Mouse (Mus musculus) kidney, adult 2 months (tissue): ENCODE data around the gene Elovl5. TPM values are rescaled to one million over a fixed set of nuclear protein-coding genes. Genes with fewer than 3 reads are reported as not detected.

Experiments
- DNase-seq: peaks from one replicate; pipeline ENCODE4 v3.0.0; 2021
- H3K27ac ChIP-seq: fragments of 200-500 bp; 2 replicates; pipeline ENCODE4 v1.5.1; 2012; ENCODE audit warnings: low read depth, low read length, control low read depth, inconsistent platforms; ENCODE audit not compliant: insufficient read depth
- H3K27me3 ChIP-seq: fragments of 200-500 bp; replicated peaks from 2 replicates; pipeline ENCODE4 v1.6.1; 2012; ENCODE audit warnings: mild to moderate bottlenecking, moderate library complexity, low read length, inconsistent platforms; ENCODE audit not compliant: control insufficient read depth, insufficient read depth
- H3K36me3 ChIP-seq: fragments of 200-500 bp; 2 replicates; pipeline ENCODE4 v1.6.1; 2012; ENCODE audit warnings: mild to moderate bottlenecking, moderate library complexity, low read length, inconsistent platforms; ENCODE audit not compliant: control insufficient read depth, insufficient read depth
- H3K4me1 ChIP-seq: fragments of 200-500 bp; 2 replicates; pipeline ENCODE4 v1.6.1; 2011; ENCODE audit warnings: low read length; ENCODE audit not compliant: control insufficient read depth, insufficient read depth
- H3K4me3 ChIP-seq: fragments of 200-500 bp; 2 replicates; pipeline ENCODE4 v1.5.1; 2011; ENCODE audit warnings: mild to moderate bottlenecking, low read depth, low read length, control low read depth; ENCODE audit not compliant: insufficient read depth
- CTCF ChIP-seq: fragments of 200-500 bp; conservative IDR thresholded peaks from 2 replicates; pipeline ENCODE4 v1.5.1; 2011; ENCODE audit warnings: low read depth, mild to moderate bottlenecking, control low read depth, low read length, moderate library complexity, mixed read lengths; ENCODE audit not compliant: insufficient read depth, insufficient read length
- POLR2A ChIP-seq: fragments of 200-500 bp; IDR thresholded peaks from one replicate; pipeline ENCODE4 v1.6.1; 2011; ENCODE audit warnings: low read depth, low read length, control low read depth
- WGBS: fragments of 180-500 bp; shearing (Covaris S2); methylation state at CpG from one replicate; pipeline ENCODE4 v1.1.7; 2018; 5-methylcytosine and 5-hydroxymethylcytosine counted together
- polyA plus RNA-seq: library from polyadenylated mRNA; depleted of rRNA; stranded (reverse); fragments of >200 nt; gene quantifications from 2 replicates; pipeline ENCODE4 v1.2.3, GENCODE M21; 2012

Gene Elovl5
- polyA plus RNA-seq, 1 experiment = 70.0 TPM

GRCm38 (mm10) chr9:77965768-77966552 is 48.8 kb downstream of the Elovl5 start:
- Histone ChIP-seq H3K27ac (no peak overlapping the region), H3K36me3 (no peaks in the 10 kb centered on the region), H3K4me1 (peaks cover 7% of the 10 kb centered on the region; the same call in 1 of the 2 replicates), H3K27me3 (no peaks in the 10 kb centered on the region), H3K4me3 (no peak overlapping the region)
- no peak for DNase-seq
- 73% methylated on average over 6 of the region's 6 CpGs for WGBS
- no peak for TF ChIP-seq CTCF

GRCm38 (mm10) chr9:77966861-77967260 is 49.7 kb downstream of the Elovl5 start:
- Histone ChIP-seq H3K36me3 (no peaks in the 10 kb centered on the region), H3K4me1 (peaks cover 10% of the 10 kb centered on the region; the same call in 1 of the 2 replicates), H3K27me3 (no peaks in the 10 kb centered on the region), H3K27ac (no peak overlapping the region), H3K4me3 (no peak overlapping the region)
- DNase-seq = no peak
- 87% methylated on average over 7 of the region's 7 CpGs for WGBS
- TF ChIP-seq POLR2A (no peak), CTCF (no peak)

GRCm38 (mm10) chr9:77967584-77968163 is 50.5 kb downstream of the Elovl5 start:
- Histone ChIP-seq H3K27ac (no peak overlapping the region), H3K4me3 (no peak overlapping the region), H3K27me3 (no peaks in the 10 kb centered on the region), H3K36me3 (no peaks in the 10 kb centered on the region), H3K4me1 (peaks cover 10% of the 10 kb centered on the region; the same call in 1 of the 2 replicates)
- 92% methylated on average over 12 of the region's 12 CpGs for WGBS
- TF ChIP-seq CTCF (no peak), POLR2A (no peak)
- no peak for DNase-seq

GRCm38 (mm10) chr9:77969192-77969953 is 52.2 kb downstream of the Elovl5 start:
- Histone ChIP-seq H3K4me1 (0 out of 2 replicates have a peak, but pooled peaks cover 3% of the 10 kb centered on the region), H3K4me3 (no peak overlapping the region), H3K27ac (no peak overlapping the region), H3K36me3 (no peaks in the 10 kb centered on the region), H3K27me3 (no peaks in the 10 kb centered on the region)
- no peak for DNase-seq
- WGBS = 86% methylated on average over 6 of the region's 6 CpGs
- no peak for TF ChIP-seq CTCF

GRCm38 (mm10) chr9:77979000-77979399 is 61.8 kb downstream of the Elovl5 start:
- DNase-seq = no peak
- H3K4me1 ChIP-seq = no peaks in the 10 kb centered on the region
- H3K4me3 ChIP-seq = no peak overlapping the region
- no peak overlapping the region for H3K27ac ChIP-seq
- H3K27me3 ChIP-seq = no peaks in the 10 kb centered on the region
- WGBS = 97% methylated on average over 7 of the region's 7 CpGs
- no peak for TF ChIP-seq POLR2A
- TF ChIP-seq CTCF = no peak
- H3K36me3 ChIP-seq = no peaks in the 10 kb centered on the region

GRCm38 (mm10) chr9:77982616-77983015 is 65.5 kb downstream of the Elovl5 start:
- H3K27me3 ChIP-seq = no peaks in the 10 kb centered on the region
- no peaks in the 10 kb centered on the region for H3K4me1 ChIP-seq
- DNase-seq = no peak
- TF ChIP-seq CTCF (no peak), POLR2A (no peak)
- H3K4me3 ChIP-seq = no peak overlapping the region
- WGBS = 95% methylated on average over 16 of the region's 16 CpGs
- H3K36me3 ChIP-seq = no peaks in the 10 kb centered on the region
- H3K27ac ChIP-seq = no peak overlapping the region

- no peak for DNase-seq
- no peaks in the 10 kb centered on the region for H3K36me3 ChIP-seq
- H3K27me3 ChIP-seq = no peaks in the 10 kb centered on the region
- no peak overlapping the region for H3K4me3 ChIP-seq
- no peak overlapping the region for H3K27ac ChIP-seq
- no peaks in the 10 kb centered on the region for H3K4me1 ChIP-seq
- 90% methylated on average over 6 of the region's 6 CpGs for WGBS
- TF ChIP-seq POLR2A = no peak
- no peak for TF ChIP-seq CTCF
Observed at GRCm38 (mm10) chr9:77983521-77983920, 66.4 kb downstream of the Elovl5 start.
